Mouse (Mus musculus): ENCODE results near the gene Catsperd. TPM values are rescaled to one million over a fixed set of nuclear protein-coding genes. Genes with fewer than 3 reads are reported as not detected.
A peak's percentile ranks its signal among the peaks of the same experiment; 100 is the strongest.

Gene Catsperd
- polyA plus RNA-seq, 1 experiment from 2014 or later, result 0.33 TPM

DNA sequence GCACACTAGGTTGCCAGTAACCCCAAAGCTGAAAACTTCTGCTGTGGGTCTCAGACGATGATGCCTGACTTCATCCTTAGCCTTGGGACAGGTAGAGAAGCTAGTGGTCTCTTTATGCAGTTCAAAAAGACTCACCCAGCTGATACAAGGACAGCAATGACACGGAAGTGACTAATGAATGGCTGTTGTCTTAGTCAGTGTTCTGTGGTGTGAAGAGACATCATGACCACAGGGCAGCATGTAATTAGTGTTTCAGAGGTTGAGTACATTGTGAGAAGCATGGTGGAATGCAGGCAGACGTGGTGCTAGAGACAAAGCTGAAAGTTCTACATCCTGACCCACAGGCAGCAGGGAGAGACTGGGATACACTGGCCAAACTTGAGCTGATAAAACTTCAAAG, 39.6 kb downstream of the Catsperd start:
- Histone ChIP-seq H3K27ac (ENCODE audit: low read depth) (no peak overlapping the region), H3K9ac (replicated peaks) (no peak overlapping the region)

DNA sequence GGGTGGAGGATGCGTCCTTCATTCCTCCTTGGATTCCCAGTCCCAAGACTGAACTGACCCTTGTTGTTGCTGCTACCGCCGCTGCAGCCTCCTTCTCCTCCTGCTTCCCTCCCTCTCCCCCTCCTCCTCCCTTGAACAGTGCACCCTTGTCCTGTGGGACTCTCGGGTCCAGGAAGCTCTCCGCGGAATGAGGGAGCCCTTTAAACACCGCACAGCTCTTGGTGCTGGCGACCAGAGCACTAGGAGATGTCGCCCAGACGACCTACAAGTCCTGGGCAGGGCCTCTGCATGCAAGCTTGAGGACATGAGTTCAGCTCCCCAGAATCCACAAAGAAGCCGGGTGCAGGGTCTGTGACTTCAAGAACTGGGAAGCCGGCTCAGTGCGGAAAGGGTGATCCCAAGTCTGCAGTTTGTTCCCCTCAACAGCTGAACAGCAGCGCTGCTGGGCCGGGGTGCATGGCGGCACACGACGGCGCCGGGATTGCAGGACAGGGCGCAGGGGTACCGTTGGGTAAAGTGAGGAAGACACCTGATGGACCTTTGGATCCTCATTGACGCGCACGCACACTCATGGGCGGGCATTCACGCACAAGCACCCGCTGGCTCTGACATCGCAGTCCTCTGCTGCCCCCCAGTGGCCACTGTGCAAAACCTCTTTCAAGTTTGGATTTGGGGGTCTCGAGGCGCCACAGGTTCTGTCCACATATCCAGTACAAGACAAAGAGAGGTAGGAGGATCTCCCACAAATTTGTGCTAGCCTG, 40.6 kb downstream of the Catsperd start:
- 3% methylated on average over 31 of the region's 31 CpGs for whole genome bisulfite sequencing (ENCODE audit: insufficient replicate concordance)
- DNase-seq (peak; percentile 90), ATAC-seq (no peak)
- Histone ChIP-seq H3K4me1 (ENCODE audit: insufficient read depth) (0 out of 2 replicates have a peak, but pooled peaks cover 5% of the 10 kb centered on the region), H3K9ac (replicated peaks) (no peak overlapping the region; the same call in 1 of the 2 replicates), H3K36me3 (replicated peaks; ENCODE audit: insufficient read depth, low read length) (no peaks in the 10 kb centered on the region), H3K27ac (ENCODE audit: low read depth) (no peak overlapping the region), H3K4me3 (ENCODE audit: low read depth, low read length) (peak overlapping the region; percentile 40), H3K9me3 (ENCODE audit: low read length) (no peaks in the 10 kb centered on the region), H3K4me2 (ENCODE audit: low read depth, low read length) (peak overlapping the region; percentile 80), H3K27me3 (ENCODE audit: insufficient read depth, low read length) (no peaks in the 10 kb centered on the region; the same call in 1 of the 2 replicates)
- TF ChIP-seq EP300 (IDR thresholded peaks at IDR 0.05; ENCODE audit: low read depth) (no peak), CTCF (IDR thresholded peaks at IDR 0.05; ENCODE audit: low read depth) (peak; percentile 97)

More for the DNA sequence above, 39.6 kb downstream of the Catsperd start:
- Histone ChIP-seq H3K9me3 (ENCODE audit: low read length) (no peaks in the 10 kb centered on the region), H3K4me1 (ENCODE audit: insufficient read depth) (0 out of 2 replicates have a peak, but pooled peaks cover 5% of the 10 kb centered on the region), H3K36me3 (replicated peaks; ENCODE audit: insufficient read depth, low read length) (no peaks in the 10 kb centered on the region), H3K4me3 (ENCODE audit: low read depth, low read length) (no peak overlapping the region), H3K27me3 (ENCODE audit: insufficient read depth, low read length) (no peaks in the 10 kb centered on the region; the same call in 1 of the 2 replicates), H3K4me2 (ENCODE audit: low read depth, low read length) (no peak overlapping the region)
- DNase-seq, result no peak
- no peak for ATAC-seq
- TF ChIP-seq CTCF (IDR thresholded peaks at IDR 0.05; ENCODE audit: low read depth) (no peak), EP300 (IDR thresholded peaks at IDR 0.05; ENCODE audit: low read depth) (no peak)
- WGBS (ENCODE audit: insufficient replicate concordance), result 64% methylated on average over 3 of the region's 3 CpGs

DNA sequence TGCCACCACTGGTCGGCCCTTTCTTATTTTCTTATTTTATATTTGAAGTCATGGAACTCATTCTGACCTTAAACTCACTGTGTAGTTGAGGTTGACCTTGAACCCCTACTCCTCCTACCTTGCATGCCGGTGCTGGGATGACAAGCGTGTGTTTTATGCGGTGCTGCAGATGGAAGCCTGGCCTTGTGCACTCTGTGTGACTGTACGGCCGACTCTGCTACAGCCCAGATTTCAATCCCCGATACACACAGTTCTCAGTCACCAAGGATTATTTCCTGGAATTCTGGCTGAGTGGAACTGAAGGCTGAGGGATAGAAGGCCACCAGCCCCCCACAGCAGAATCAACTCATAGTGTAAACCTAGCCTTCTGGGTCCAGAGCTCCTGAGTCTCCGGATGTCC, 41.8 kb downstream of the Catsperd start:
- Histone ChIP-seq H3K4me1 (ENCODE audit: insufficient read depth) (peaks cover 13% of the 10 kb centered on the region), H3K27ac (ENCODE audit: low read depth) (no peak overlapping the region), H3K27me3 (ENCODE audit: insufficient read depth, low read length) (no peaks in the 10 kb centered on the region; the same call in 1 of the 2 replicates), H3K36me3 (replicated peaks; ENCODE audit: insufficient read depth, low read length) (no peaks in the 10 kb centered on the region), H3K4me3 (ENCODE audit: low read depth, low read length) (no peak overlapping the region), H3K4me2 (ENCODE audit: low read depth, low read length) (no peak overlapping the region), H3K9ac (replicated peaks) (no peak overlapping the region), H3K9me3 (ENCODE audit: low read length) (no peaks in the 10 kb centered on the region)
- DNase-seq (no peak), ATAC-seq (no peak)
- no peak for TF ChIP-seq EP300 (IDR thresholded peaks at IDR 0.05; ENCODE audit: low read depth)
- no peak for TF ChIP-seq CTCF (IDR thresholded peaks at IDR 0.05; ENCODE audit: low read depth)
- 87% methylated on average over 8 of the region's 8 CpGs for WGBS (ENCODE audit: insufficient replicate concordance)

DNA sequence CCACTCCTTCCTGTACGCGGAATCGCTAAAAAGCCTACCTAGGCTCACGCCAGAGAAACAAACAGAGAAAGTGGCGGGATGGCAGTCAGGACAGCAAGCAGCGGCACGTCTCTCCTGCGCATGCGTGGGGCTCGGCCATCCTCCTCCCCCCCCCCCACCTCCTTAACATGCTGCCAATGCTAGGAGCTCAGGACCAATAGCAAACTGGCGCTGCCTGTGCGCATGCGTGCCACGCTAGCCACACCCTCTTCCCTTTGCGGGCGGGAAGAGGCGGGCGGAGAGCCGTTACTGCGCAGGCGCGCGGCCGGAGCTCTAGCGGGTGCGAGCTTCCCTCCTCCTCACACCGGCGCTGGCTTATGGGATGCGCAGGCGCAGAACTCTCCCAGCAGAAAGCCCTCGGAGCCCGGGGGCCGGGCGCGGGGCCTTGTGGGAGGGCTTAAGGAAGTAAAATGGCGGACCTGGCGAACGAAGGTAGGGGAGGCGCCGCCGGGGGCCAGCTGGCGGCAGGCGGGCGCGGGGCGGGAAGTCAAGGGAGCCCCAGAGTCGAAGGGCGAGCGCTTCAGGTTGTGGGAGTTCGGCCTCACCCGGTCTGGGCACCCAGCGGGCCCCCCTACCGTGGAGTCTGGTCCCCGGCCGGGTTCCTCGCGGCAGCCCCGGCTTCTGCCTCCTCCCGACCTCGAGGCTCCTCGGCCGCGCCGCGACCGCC, 45.2 kb downstream of the Catsperd start, which contains the start of gene Ranbp3:
Ranbp3 (plus strand) TSS at position 354 of the 706 bp plus-strand sequence.
- H3K27ac ChIP-seq (ENCODE audit: low read depth), result peak within 1 kb of the TSS; percentile 87
- peak; percentile 100 for DNase-seq
- H3K4me2 ChIP-seq (ENCODE audit: low read depth, low read length), result peak within 1 kb of the TSS; percentile 90
- WGBS (ENCODE audit: insufficient replicate concordance), result 3% methylated on average over 37 of the region's 66 CpGs
- peaks cover 7% of the 10 kb centered on the region; the same call in 1 of the 2 replicates for H3K36me3 ChIP-seq (replicated peaks; ENCODE audit: insufficient read depth, low read length)
- TF ChIP-seq EP300 (IDR thresholded peaks at IDR 0.05; ENCODE audit: low read depth) (no peak), CTCF (IDR thresholded peaks at IDR 0.05; ENCODE audit: low read depth) (no peak)
- peaks cover 19% of the 10 kb centered on the region for H3K4me1 ChIP-seq (ENCODE audit: insufficient read depth)
- H3K4me3 ChIP-seq (ENCODE audit: low read depth, low read length), result peak within 1 kb of the TSS; percentile 88
- no peaks in the 10 kb centered on the region for H3K9me3 ChIP-seq (ENCODE audit: low read length)
- peak; percentile 95 for ATAC-seq
- H3K27me3 ChIP-seq (ENCODE audit: insufficient read depth, low read length), result no peaks in the 10 kb centered on the region; the same call in 1 of the 2 replicates
- peak within 1 kb of the TSS; percentile 96 for H3K9ac ChIP-seq (replicated peaks)

DNA sequence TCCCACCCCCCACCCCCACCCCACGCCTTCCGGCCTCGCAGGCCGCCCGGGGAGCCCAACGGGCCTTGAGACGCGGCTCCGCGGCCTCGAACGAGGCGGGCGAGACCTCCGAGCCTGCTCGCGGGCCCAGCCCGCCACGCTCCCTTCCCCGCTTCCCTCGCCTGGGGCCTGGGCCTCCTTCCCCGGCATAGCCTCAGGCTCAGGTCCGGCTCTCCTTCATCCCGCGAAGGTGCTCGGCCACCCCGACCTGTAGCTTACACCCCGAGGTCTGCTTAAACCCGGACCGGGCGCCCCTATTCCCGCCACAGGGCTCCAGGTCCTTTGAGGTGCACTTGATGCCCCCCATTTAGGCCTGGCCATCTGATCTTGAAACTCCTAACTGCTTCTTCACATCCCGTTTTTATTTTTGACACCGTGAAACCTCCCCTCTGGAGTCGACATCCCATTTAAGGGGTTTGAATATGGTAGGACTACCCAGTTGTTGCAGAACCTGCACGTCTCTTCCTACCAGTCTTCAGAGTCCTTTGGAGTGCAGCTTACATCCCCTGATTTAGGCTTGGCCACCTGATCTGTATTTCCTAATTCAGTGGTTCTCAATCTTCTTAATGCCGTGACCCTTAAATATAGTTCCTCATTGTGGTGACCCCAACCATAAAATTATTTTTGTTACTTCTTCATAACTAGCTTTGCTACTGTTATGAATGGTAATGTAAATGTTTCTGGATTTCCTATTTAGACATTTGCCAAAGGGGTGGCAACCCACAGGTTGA, 45.9 kb downstream of the Catsperd start:
- ATAC-seq (peak; percentile 26), DNase-seq (no peak)
- Histone ChIP-seq H3K9me3 (ENCODE audit: low read length) (no peaks in the 10 kb centered on the region), H3K4me3 (ENCODE audit: low read depth, low read length) (peak overlapping the region; percentile 88), H3K4me2 (ENCODE audit: low read depth, low read length) (peak overlapping the region; percentile 90), H3K27ac (ENCODE audit: low read depth) (peak overlapping the region; percentile 87), H3K9ac (replicated peaks) (peak overlapping the region; percentile 96), H3K36me3 (replicated peaks; ENCODE audit: insufficient read depth, low read length) (peaks cover 7% of the 10 kb centered on the region; the same call in 1 of the 2 replicates), H3K4me1 (ENCODE audit: insufficient read depth) (peaks cover 19% of the 10 kb centered on the region), H3K27me3 (ENCODE audit: insufficient read depth, low read length) (no peaks in the 10 kb centered on the region)
- under 1% methylated on average over 35 of the region's 37 CpGs for WGBS (ENCODE audit: insufficient replicate concordance)
- TF ChIP-seq EP300 (IDR thresholded peaks at IDR 0.05; ENCODE audit: low read depth), result no peak
- TF ChIP-seq CTCF (IDR thresholded peaks at IDR 0.05; ENCODE audit: low read depth), result no peak
